Mouse (Mus musculus): Measurements from ENCODE around the gene Nr2e1.

DNA sequence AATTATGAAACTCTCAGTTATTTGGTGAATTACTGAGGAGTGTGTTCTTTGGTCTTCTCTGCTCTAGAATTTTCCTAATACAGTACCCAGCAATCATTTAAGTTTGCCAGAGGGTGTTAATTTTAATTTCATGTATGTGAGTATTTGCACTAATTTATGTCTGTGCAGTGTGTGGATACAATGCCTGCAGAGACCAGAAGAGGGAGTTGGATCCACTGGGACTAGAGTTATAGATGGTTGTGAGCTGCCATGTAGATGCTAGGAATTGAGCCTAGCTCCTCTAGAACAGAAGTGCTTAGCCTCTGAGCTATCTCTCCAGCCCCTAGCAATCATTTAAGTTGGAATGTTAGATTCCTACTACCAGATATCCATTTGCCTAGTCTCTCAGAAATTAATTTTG is 69.3 kb downstream of the Nr2e1 start:
- TF ChIP-seq CTCF (IDR thresholded peaks at IDR 0.05; ENCODE audit: low read depth) (peak; percentile 60), EP300 (IDR thresholded peaks at IDR 0.05; ENCODE audit: low read depth) (no peak)

Data from liver, postnatal 0 days (tissue).